ENCODE assay signal across 8 mouse cellular contexts in genomic region chr13:54504611-54505260, GRCm38 (mm10). TPM values are rescaled to one million over a fixed set of nuclear protein-coding genes. Genes with fewer than 3 reads are reported as not detected.
DNase-seq lines count a peak whose midpoint lies in the region; ATAC-seq and TF ChIP-seq lines count a peak whose summit lies in the region.

No protein-coding gene starts in this region.

- no peak for TF ChIP-seq POLR2A in testis, adult 2 months (IDR thresholded peaks at IDR 0.05; ENCODE audit: control insufficient read depth, low read depth, low read length)

- H3K4me3 ChIP-seq in testis, adult 2 months (ENCODE audit: control insufficient read depth, low read depth, low read length): peak overlapping the region; percentile 86
- peak overlapping the region; percentile 86 for H3K4me3 ChIP-seq in embryonic facial prominence, embryonic 12.5 days
- peak overlapping the region; percentile 85 for H3K4me3 ChIP-seq in limb, embryonic 10.5 days
- peak overlapping the region; percentile 59 for H3K4me3 ChIP-seq in neural tube, embryonic 13.5 days

- H3K4me1 ChIP-seq in testis, adult 2 months (ENCODE audit: control insufficient read depth, insufficient read depth, low read length): peaks cover 11% of the 10 kb centered on the region
- H3K4me1 ChIP-seq in embryonic facial prominence, embryonic 12.5 days: peaks cover 15% of the 10 kb centered on the region
- peaks cover 25% of the 10 kb centered on the region for H3K4me1 ChIP-seq in limb, embryonic 10.5 days
- peaks cover 25% of the 10 kb centered on the region for H3K4me1 ChIP-seq in neural tube, embryonic 13.5 days (replicated peaks)

- 26% methylated on average over 7 of the region's 7 CpGs for WGBS in embryonic facial prominence, embryonic 12.5 days
- WGBS in limb, embryonic 10.5 days: 28% methylated on average over 7 of the region's 7 CpGs
- 34% methylated on average over 7 of the region's 7 CpGs for WGBS in neural tube, embryonic 13.5 days

- H3K27me3 ChIP-seq in testis, adult 2 months (ENCODE audit: control insufficient read depth, insufficient read depth, low read length): no peaks in the 10 kb centered on the region
- H3K27me3 ChIP-seq in embryonic facial prominence, embryonic 12.5 days: no peaks in the 10 kb centered on the region
- H3K27me3 ChIP-seq in limb, embryonic 10.5 days (ENCODE audit: low read depth, poor library complexity, severe bottlenecking): 0 out of 2 replicates have a peak, but pooled peaks cover 4% of the 10 kb centered on the region
- no peaks in the 10 kb centered on the region for H3K27me3 ChIP-seq in neural tube, embryonic 13.5 days

- H3K9me3 ChIP-seq in embryonic facial prominence, embryonic 12.5 days: no peaks in the 10 kb centered on the region
- no peaks in the 10 kb centered on the region for H3K9me3 ChIP-seq in limb, embryonic 10.5 days (replicated peaks)
- H3K9me3 ChIP-seq in neural tube, embryonic 13.5 days: no peaks in the 10 kb centered on the region

- peak overlapping the region; percentile 92 for H3K4me2 ChIP-seq in embryonic facial prominence, embryonic 12.5 days (replicated peaks)
- peak overlapping the region; percentile 67 for H3K4me2 ChIP-seq in neural tube, embryonic 13.5 days

- no peak for ATAC-seq in embryonic facial prominence, embryonic 12.5 days (ENCODE audit: insufficient number of reproducible peaks, insufficient read depth, low FRiP score, low TSS enrichment)
- ATAC-seq in neural tube, embryonic 13.5 days (ENCODE audit: low read depth): no peak

- peak overlapping the region; percentile 89 for H3K9ac ChIP-seq in embryonic facial prominence, embryonic 12.5 days
- peak overlapping the region; percentile 83 for H3K9ac ChIP-seq in neural tube, embryonic 13.5 days

- H3K27ac ChIP-seq in testis, adult 2 months (ENCODE audit: control insufficient read depth, insufficient read depth, low read depth, low read length): peak overlapping the region; percentile 80; the same call in 1 of the 2 replicates
- 0 out of 2 replicates have a peak overlapping the region, but pooled peaks have one; percentile 88 for H3K27ac ChIP-seq in embryonic facial prominence, embryonic 12.5 days
- peak overlapping the region; percentile 91 for H3K27ac ChIP-seq in limb, embryonic 10.5 days
- H3K27ac ChIP-seq in neural tube, embryonic 13.5 days (replicated peaks): peak overlapping the region; percentile 87

- DNase-seq in testis, postnatal 14 days (ENCODE audit: low spot score): no peak
- DNase-seq in limb, embryonic 10.5 days (ENCODE audit: low spot score): peak; percentile 45
- no peak for DNase-seq in ovary, postnatal 10 days (ENCODE audit: low spot score)
- no peak for DNase-seq in gastrocnemius, postnatal 25 days
- DNase-seq in urinary bladder, adult 2 months (ENCODE audit: low spot score): no peak

- TF ChIP-seq CTCF in testis, adult 2 months (IDR thresholded peaks at IDR 0.05; ENCODE audit: control insufficient read depth, insufficient read depth, insufficient replicate concordance, low read depth, low read length): no peak

- no peaks in the 10 kb centered on the region for H3K36me3 ChIP-seq in testis, adult 2 months (ENCODE audit: control insufficient read depth, insufficient read depth, low read length)
- H3K36me3 ChIP-seq in embryonic facial prominence, embryonic 12.5 days: no peaks in the 10 kb centered on the region
- peaks cover 17% of the 10 kb centered on the region for H3K36me3 ChIP-seq in limb, embryonic 10.5 days
- H3K36me3 ChIP-seq in neural tube, embryonic 13.5 days: peaks cover 4% of the 10 kb centered on the region; the same call in 1 of the 2 replicates

RNA-seq across cellular contexts. Expression of gene Simc1, which starts 1.2 kb away (rescaled TPM):
- 22.5 and 23.3 TPM in 2 replicates for polyA plus RNA-seq in testis, adult 2 months (2012; rRNA removed)
- 20.2 and 21.1 TPM in 2 replicates for polyA plus RNA-seq in embryonic facial prominence, embryonic 12.5 days (2016; fragmentation: Nextera tagmentation; extraction: Ambion mirVana)
- 20.6 and 21.1 TPM in 2 replicates for polyA plus RNA-seq in limb, embryonic 10.5 days (2016; fragmentation: Nextera tagmentation; extraction: Ambion mirVana)
- 17.7 and 20.3 TPM in 2 replicates for polyA plus RNA-seq in neural tube, embryonic 13.5 days (2015; fragmentation: Nextera tagmentation; extraction: Ambion mirVana)
- 1 to 10 TPM; 1.7 TPM for total RNA-seq in gastrocnemius, postnatal 25 days (2021)
- polyA plus RNA-seq in urinary bladder, adult 2 months (2012; rRNA removed): 5.4 and 5.8 TPM in 2 replicates

RNA-seq across cellular contexts. Expression of gene Thoc3, which starts 36.1 kb away (rescaled TPM):
- polyA plus RNA-seq in testis, adult 2 months (2012; rRNA removed): 14.0 and 15.7 TPM in 2 replicates
- polyA plus RNA-seq in embryonic facial prominence, embryonic 12.5 days (2016; fragmentation: Nextera tagmentation; extraction: Ambion mirVana): 142 and 149 TPM in 2 replicates
- 189 and 192 TPM in 2 replicates for polyA plus RNA-seq in limb, embryonic 10.5 days (2016; fragmentation: Nextera tagmentation; extraction: Ambion mirVana)
- polyA plus RNA-seq in neural tube, embryonic 13.5 days (2015; fragmentation: Nextera tagmentation; extraction: Ambion mirVana): 89.6 and 94.1 TPM in 2 replicates
- 10 to 100 TPM; 11.3 to 13.8 TPM for total RNA-seq in gastrocnemius, postnatal 25 days (2021)
- polyA plus RNA-seq in urinary bladder, adult 2 months (2012; rRNA removed): 17.7 and 20.9 TPM in 2 replicates
